Mouse (Mus musculus): ENCODE measurements around the gene Jag1. TPM values are rescaled to one million over a fixed set of nuclear protein-coding genes. Genes with fewer than 3 reads are reported as not detected.
A peak's percentile ranks its signal among the peaks of the same experiment; 100 is the strongest.

Gene Jag1
- total RNA-seq, 2 experiments from 2014 or later, result 10.4 to 11.0 TPM

DNA sequence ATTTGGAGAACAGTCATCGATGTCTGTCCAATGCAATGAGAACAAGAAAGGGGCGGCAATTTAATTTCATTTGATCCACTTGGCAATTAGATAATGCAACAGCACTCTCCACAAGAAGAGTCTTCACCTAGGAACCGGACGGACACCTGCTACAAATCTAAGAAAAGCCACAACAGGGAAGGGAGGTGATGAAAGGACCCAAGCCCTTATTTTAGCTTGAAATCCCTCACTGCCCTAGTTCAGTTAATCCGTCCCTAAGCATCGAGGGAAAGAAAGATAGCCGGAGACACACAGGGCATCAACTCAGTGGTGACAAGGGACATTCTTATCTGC, 23.2 kb downstream of the Jag1 start:
- H3K27ac ChIP-seq, result no peak overlapping the region
- no peak overlapping the region for H3K4me3 ChIP-seq
- no peak for TF ChIP-seq CTCF (conservative IDR thresholded peaks at IDR 0.05)
- no peak for DNase-seq (ENCODE audit: low spot score in 2 of 2)

DNA sequence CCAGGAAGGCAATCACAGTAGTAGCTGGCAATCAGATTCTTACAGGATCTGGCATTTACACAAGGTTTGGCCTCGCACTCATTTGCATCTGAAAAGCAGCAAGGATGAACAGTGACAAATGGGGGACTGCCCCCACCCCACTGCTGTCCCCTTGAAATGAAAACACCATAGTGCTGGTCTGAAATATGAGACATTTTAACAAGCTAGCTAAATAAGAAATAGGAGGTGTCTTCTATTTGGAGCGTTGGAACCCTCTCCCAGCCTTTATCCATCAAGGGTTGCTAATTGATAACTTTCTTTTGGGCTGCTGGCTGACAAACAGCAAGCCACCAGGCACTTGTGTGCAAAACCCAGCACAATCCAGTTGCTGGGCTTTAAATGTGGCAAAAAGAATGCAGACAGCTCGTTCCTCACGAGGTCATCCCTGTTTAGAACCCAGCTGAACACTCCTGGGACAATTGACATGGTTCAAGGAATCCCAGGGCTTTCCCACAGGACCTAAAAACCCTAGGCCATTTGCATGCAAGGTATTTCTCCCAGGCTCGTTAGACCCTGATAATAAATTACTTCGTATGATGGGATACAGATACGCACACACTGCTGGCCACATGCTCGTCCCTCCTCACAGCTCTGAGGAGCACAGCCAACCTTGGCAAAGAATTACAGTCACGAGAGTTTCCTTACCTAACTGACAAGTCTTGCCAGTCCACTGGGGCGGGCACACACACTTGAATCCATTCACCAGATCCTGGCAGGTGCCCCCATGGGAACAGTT, 23.7 kb downstream of the Jag1 start:
- TF ChIP-seq CTCF (conservative IDR thresholded peaks at IDR 0.05), result no peak
- no peak for DNase-seq (ENCODE audit: low spot score in 2 of 2)
- no peak overlapping the region for H3K27ac ChIP-seq
- no peak overlapping the region for H3K4me3 ChIP-seq

DNA sequence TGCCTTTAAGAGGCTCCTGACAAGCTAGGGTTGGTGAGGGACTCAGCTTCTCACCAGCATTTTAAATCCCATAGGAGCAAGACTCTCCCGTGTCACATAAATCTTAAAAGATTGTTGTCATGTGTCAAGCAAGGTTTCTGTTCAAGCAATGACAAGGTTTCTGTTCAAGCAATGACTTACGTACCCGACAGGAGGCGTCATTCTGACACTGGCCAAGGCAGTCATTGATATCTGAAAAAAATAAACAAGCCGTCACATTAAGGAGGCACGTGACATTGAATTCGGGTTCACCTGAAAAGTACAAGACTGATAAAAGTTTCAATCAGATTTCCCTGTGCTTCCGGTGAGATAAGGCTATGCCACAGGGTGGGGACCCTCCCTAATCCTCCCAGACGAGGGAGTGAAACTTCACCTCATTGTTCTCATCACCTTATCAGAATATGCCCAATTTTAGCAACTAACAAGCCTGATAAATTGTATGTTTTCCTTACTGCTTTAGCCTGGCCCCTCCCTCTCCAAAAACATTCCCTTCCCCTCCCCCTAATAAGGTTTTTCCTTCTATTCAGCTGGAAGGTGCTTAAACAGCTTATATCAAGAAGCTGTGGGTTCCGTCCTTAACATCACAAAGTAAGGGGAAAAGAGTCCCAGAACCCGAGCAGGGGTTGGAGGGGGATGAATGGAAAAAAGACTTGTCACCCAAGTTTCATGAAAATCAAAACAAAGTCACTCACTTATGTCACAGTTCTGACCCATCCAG, 24.5 kb downstream of the Jag1 start:
- Histone ChIP-seq H3K4me3 (no peak overlapping the region), H3K27ac (no peak overlapping the region)
- no peak for DNase-seq (ENCODE audit: low spot score in 2 of 2)
- 0 out of 2 replicates have a peak, but pooled peaks have one; percentile 10 for TF ChIP-seq CTCF (conservative IDR thresholded peaks at IDR 0.05)

DNA sequence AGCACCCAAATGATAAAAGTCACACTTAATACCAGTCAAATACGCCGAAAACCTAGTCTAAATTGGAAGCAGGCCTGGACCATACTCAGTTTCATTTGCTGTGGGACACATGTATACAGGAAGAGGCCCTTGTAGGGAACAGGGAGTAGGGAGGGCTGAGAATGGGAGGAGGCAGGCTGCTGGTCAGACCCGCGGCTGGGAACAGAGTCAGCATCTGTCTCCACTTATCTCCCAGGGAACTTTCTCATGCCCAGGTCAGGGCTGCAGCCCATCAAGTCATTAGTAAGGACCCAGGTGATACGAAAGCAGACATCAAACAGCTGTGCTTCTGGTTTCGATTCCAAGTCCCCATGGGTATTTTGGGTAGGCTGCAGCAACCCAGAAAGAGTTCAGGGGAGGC, 28.7 kb downstream of the Jag1 start:
- no peak for TF ChIP-seq CTCF (conservative IDR thresholded peaks at IDR 0.05)
- no peak for DNase-seq (ENCODE audit: low spot score in 2 of 2)
- Histone ChIP-seq H3K4me3 (no peak overlapping the region), H3K27ac (no peak overlapping the region)

DNA sequence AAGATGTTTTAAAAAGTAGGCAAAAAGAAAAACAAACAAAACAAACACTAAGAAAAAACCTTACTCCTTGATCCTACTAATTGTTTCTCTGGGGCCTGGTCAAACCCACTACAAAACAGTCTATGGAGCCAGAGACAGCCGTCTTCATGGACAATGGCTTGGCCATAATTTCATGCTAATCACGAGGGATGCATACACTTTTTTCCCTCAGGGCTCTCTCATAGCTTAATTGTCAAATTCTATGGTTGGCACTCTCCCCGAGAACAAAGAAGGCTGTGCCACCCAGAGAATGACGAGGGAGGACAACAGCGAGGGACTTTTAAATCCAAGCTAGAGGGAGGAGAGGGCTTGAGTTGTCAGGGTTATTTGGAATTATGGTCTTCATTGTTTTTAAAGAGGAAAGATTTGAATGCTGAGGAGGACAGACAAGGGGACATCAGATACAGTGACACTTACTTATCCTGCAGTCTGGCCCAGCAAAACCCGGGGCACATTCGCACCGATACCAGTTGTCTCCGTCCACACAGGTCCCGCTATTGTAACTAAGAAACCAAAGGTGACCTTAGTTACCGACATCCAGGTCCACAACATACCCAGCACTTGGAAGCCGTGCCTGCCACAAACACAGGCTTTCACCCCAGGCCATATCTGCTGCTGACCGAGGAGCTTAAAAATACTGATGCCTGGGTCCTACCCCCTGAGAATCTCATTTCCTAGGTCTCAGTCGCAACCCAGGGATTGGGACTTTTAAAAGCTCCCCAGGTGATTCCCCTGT, 29.6 kb downstream of the Jag1 start:
- no peak overlapping the region for H3K4me3 ChIP-seq
- DNase-seq (ENCODE audit: low spot score in 2 of 2), result no peak
- H3K27ac ChIP-seq, result no peak overlapping the region
- no peak for TF ChIP-seq CTCF (conservative IDR thresholded peaks at IDR 0.05)

DNA sequence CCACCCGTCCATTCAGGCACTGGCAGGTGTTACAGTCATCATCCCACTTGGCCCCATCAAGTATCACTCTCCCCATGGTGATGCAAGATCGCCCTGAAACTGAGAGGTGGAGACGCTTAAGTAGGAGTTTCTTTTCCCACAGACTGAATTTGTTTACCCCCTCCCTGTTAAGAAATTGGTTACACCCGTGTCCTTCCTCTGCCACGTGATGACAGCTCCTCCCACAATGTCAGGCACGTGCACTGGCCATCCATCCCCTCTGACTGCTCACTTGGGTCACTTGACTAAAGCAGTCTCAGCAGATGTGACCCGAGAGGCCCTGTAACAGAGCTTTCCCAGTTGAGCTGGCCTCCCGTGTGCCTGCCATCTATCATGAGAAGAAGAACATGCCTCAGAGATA, 31.2 kb downstream of the Jag1 start:
- no peak for DNase-seq (ENCODE audit: low spot score in 2 of 2)
- TF ChIP-seq CTCF (conservative IDR thresholded peaks at IDR 0.05), result no peak
- no peak overlapping the region for H3K4me3 ChIP-seq
- H3K27ac ChIP-seq, result no peak overlapping the region

DNA sequence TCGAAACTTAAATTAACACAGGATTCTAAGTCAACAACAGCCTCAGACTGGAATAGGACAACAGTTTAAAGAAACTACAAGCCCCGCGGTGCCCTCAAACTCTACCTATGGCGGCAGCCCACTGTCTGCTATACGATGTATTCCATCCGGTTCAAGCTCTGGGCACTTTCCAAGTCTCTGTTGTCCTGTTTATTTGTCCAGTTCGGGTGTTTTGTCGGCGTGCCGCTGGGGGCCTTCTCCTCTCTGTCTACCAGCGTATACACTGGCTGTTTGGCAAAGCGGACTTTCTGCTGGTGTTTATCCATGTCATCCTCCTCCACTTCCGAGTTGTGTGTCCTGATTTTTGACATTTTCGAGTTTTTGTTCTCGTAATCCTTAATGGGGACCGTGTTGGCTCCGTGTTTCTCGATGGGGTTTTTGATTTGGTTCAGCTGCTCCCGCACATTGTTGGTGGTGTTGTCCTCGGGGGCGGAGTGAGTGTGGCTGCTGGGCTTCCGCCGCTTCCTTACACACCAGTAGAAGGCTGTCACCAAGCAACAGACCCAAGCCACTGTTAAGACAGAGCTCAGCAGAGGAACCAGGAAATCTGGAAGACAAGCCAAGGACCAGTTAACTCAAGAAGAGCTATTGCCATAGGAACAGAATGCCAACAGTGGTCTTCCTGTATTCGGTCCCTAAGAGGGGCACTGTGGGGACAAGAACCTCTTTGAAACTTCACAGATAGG, 33.4 kb downstream of the Jag1 start:
- no peak for DNase-seq (ENCODE audit: low spot score in 2 of 2)
- TF ChIP-seq CTCF (conservative IDR thresholded peaks at IDR 0.05), result no peak
- Histone ChIP-seq H3K4me3 (peak overlapping the region; percentile 49), H3K27ac (peak overlapping the region; percentile 66)

DNA sequence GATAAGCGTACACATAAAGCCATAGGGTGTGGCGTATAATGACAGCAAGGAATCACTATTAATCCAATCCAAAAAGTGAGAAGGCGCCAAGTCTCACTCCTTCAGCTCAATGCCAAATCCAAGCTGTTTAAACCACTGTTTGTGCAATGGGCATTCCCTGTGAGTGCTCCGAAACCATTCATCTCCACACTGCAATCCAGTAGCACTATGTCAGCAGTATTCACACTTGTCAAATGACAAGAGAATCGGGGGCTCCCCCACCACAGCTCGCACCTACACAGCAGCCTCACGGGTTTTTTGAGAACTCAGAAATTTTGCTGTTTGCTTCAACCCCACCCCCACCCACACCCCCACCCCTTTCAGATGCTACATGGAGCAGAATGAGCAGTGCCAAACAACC, 35.4 kb downstream of the Jag1 start:
- no peak for TF ChIP-seq CTCF (conservative IDR thresholded peaks at IDR 0.05)

DNA sequence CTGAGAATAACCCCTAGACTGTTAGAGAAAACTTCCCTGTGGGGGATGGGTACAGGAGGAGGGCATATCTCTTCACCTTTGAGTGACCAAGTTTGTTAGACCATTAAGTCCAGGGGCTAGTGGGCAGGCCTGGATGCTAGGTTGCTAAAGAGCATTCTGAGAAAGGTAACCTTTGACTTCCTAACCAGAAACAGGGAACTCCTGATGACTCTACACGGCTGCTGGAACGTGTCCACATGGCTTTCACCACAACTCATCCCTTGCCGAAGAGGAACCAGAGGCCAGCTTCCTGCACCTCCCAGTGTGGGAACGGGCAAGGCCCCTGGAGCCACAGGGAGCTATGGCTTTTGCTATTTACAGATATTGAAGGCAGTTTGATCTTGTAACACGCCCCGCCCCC, 36.0 kb downstream of the Jag1 start:
- no peak for DNase-seq (ENCODE audit: low spot score in 2 of 2)
- Histone ChIP-seq H3K27ac (no peak overlapping the region), H3K4me3 (no peak overlapping the region)
- TF ChIP-seq CTCF (conservative IDR thresholded peaks at IDR 0.05), result no peak

More for the DNA sequence above, 35.4 kb downstream of the Jag1 start:
- no peak for DNase-seq (ENCODE audit: low spot score in 2 of 2)
- Histone ChIP-seq H3K27ac (no peak overlapping the region), H3K4me3 (no peak overlapping the region)

DNA sequence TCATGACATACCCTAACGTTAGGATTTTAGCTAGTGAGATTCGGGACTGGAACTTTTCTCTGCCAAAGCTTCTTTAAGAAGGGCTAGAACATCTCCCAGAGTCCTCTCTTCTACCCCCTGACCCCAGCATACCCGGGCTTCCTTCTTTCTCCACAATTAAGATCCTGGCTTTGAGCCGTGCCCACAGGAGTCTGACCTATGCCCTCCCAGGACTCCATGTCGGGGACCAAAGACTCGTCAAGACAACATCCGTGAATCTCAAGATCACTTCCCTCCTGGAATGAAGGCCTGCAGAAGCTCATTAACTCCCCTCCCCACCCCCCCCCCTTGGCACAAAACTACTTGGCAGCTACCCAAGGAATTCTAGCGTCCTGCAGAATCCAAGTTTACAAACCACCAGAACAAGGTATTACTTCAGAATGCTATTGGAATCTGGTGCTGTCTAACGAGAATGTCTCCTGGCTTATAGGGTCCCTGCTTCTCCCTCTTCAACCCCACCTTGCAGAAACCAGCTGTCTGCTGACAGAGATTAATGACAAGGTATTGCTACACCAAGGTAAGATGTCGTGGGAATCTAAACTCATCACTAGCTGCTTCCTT, 36.6 kb downstream of the Jag1 start:
- Histone ChIP-seq H3K27ac (no peak overlapping the region), H3K4me3 (no peak overlapping the region)
- no peak for DNase-seq (ENCODE audit: low spot score in 2 of 2)
- TF ChIP-seq CTCF (conservative IDR thresholded peaks at IDR 0.05), result no peak

DNA sequence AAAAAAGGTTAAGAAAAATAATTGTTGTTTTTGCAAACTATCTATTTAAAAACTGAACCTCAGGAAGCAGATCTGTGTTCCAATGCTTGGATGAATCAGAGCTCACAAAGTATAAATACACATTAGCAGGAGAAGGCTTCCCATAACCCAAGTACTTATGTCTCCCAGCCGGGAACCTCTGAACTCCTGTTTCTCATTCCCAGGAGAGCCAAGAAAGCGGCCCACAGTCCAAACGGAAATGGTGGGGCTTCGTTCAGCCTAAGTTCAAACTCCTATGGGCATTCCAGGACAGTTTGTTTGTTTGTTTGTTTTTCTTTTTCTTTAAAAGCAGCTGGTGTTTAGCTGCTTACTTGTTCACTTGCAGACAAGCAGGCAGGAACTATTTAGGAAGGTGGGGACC, 37.7 kb downstream of the Jag1 start:
- no peak for DNase-seq (ENCODE audit: low spot score in 2 of 2)
- Histone ChIP-seq H3K27ac (no peak overlapping the region), H3K4me3 (no peak overlapping the region)
- no peak for TF ChIP-seq CTCF (conservative IDR thresholded peaks at IDR 0.05)

DNA sequence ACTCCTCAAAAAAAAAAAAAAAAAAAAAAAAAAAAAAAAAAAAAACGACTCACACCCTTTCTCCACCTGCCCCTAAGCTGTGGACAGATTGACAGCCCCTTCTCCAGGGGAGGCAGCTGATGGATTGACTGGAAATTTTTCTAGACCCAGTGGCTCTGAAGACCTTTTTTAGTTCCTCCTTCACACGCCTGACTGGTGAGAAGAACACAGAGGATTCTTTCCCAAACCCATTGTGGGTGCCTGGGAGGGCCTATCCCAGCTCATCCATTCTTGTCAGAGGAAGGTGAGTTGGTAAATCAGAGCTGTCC, 42.2 kb downstream of the Jag1 start:
- H3K27ac ChIP-seq, result no peak overlapping the region
- DNase-seq (ENCODE audit: low spot score in 2 of 2), result no peak
- H3K4me3 ChIP-seq, result no peak overlapping the region
- TF ChIP-seq CTCF (conservative IDR thresholded peaks at IDR 0.05), result no peak

Measured in layer of hippocampus, adult 2 months (tissue).